Mouse (Mus musculus): ENCODE data around the gene Lrrn4cl.
"Not testable (repeated sequence)": the region's sequence is repeated elsewhere in the genome, so short reads cannot be mapped to it uniquely, and the experiment has no call there.

The Lrrn4cl gene

GRCm38 (mm10) chr19:8880311-8881033 is 29.9 kb downstream of the Lrrn4cl start, which contains the start of gene Uqcc3:
TSS of gene Uqcc3 (minus strand) at chr19:8880923.
- peak; percentile 70 for DNase-seq (ENCODE audit: low read depth, low spot score)

- no peak for DNase-seq (ENCODE audit: low read depth, low spot score)
Measured at GRCm38 (mm10) chr19:8881034-8881392, 30.4 kb downstream of the Lrrn4cl start.

GRCm38 (mm10) chr19:8883616-8884015 is 33.0 kb downstream of the Lrrn4cl start, which contains the start of the genes Lbhd1 and Gm49403:
TSS of gene Lbhd1 (plus strand) at chr19:8883732.
TSS of gene Gm49403 (plus strand) at chr19:8883930.
- DNase-seq (ENCODE audit: low read depth, low spot score), result no peak

- no peak for DNase-seq (ENCODE audit: low read depth, low spot score)
Measured at GRCm38 (mm10) chr19:8886916-8887584, 36.5 kb downstream of the Lrrn4cl start.

- DNase-seq (ENCODE audit: low read depth, low spot score), result no peak
Measured at GRCm38 (mm10) chr19:8887585-8888463, 37.3 kb downstream of the Lrrn4cl start.

GRCm38 (mm10) chr19:8888511-8889385 is 38.2 kb downstream of the Lrrn4cl start, which contains the start of the genes 1810009A15Rik and Gm49416:
TSS of gene 1810009A15Rik (plus strand) at chr19:8888853.
TSS of gene Gm49416 (plus strand) at chr19:8888926.
- DNase-seq (ENCODE audit: low read depth, low spot score), result peak; percentile 95

- DNase-seq (ENCODE audit: low read depth, low spot score), result peak; percentile 75
Measured at GRCm38 (mm10) chr19:8892829-8893766, 42.5 kb downstream of the Lrrn4cl start, which contains the start of gene Ints5. TSS of gene Ints5 (plus strand) at chr19:8893005.

GRCm38 (mm10) chr19:8895397-8895960 is 44.9 kb downstream of the Lrrn4cl start:
- DNase-seq (ENCODE audit: low read depth, low spot score), result no peak

GRCm38 (mm10) chr19:8896231-8896630 is 45.7 kb downstream of the Lrrn4cl start:
- not testable (repeated sequence) for DNase-seq (ENCODE audit: low read depth, low spot score)

- DNase-seq (ENCODE audit: low read depth, low spot score), result not testable (repeated sequence)
Measured at GRCm38 (mm10) chr19:8897211-8897864, 46.8 kb downstream of the Lrrn4cl start.

- peak; percentile 93 for DNase-seq (ENCODE audit: low read depth, low spot score)
Measured at GRCm38 (mm10) chr19:8897865-8898495, 47.4 kb downstream of the Lrrn4cl start, which contains the start of gene Ganab. TSS of gene Ganab (plus strand) at chr19:8898071.

- DNase-seq (ENCODE audit: low read depth, low spot score), result no peak
Measured at GRCm38 (mm10) chr19:8898576-8898975, 48.0 kb downstream of the Lrrn4cl start.

- no peak for DNase-seq (ENCODE audit: low read depth, low spot score)
Measured at GRCm38 (mm10) chr19:8899079-8899478, 48.5 kb downstream of the Lrrn4cl start.

- DNase-seq (ENCODE audit: low read depth, low spot score), result no peak
Measured at GRCm38 (mm10) chr19:8903412-8903811, 52.8 kb downstream of the Lrrn4cl start.
